Mouse (Mus musculus): ENCODE measurements around the gene Wnt7a. TPM values are rescaled to one million over a fixed set of nuclear protein-coding genes. Genes with fewer than 3 reads are reported as not detected.

Gene Wnt7a
- polyA plus RNA-seq, 1 experiment from 2014 or later, result 1.2 TPM

DNA sequence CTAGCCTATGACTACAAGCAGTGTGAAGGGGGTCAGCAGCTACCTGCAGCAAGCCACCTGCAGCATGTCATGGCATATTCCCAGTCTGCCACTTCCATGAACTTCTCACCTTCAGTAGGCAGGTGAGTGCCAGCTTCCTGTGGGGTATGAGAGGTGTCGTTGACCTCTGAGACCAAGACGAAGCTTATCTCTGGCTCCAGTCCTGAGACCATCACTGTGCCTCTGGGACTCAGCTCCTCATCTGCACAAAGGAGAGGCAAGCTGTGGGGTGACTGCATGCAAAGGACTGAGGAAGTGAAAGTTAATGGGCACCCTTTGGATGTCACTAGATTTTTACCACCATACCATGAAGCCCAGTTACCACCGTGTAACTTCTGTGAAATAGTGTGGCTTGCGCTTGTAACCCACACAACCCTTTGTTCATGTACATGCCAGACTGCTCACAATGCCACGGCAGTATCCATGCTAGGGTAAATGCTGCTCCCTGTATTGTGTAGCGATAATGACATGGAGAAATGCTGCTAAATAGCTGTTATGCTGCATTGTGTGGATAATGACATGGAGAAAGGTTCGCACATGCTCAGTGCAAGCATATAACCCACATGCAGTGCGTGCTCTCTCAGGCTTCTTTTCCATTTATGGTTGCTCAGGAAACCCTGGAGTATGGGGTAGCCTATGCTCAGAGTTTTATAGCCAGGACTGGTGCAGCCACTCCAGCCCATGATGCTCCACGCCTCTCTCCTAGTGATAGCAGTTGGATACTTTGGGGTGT, 89.0 kb downstream of the Wnt7a start:
- no peak for DNase-seq (ENCODE audit: low spot score)
- Histone ChIP-seq H3K36me3 (replicated peaks) (no peaks in the 10 kb centered on the region), H3K27ac (replicated peaks) (no peak overlapping the region), H3K9me3 (peaks cover 4% of the 10 kb centered on the region; the same call in 1 of the 2 replicates), H3K4me1 (peaks cover 6% of the 10 kb centered on the region), H3K4me3 (no peak overlapping the region), H3K27me3 (replicated peaks; ENCODE audit: low read depth, poor library complexity, severe bottlenecking) (no peaks in the 10 kb centered on the region; the same call in 1 of the 2 replicates)
- WGBS, result 92% methylated on average over 9 of the region's 9 CpGs

Other genes starting within 250 kb of the Wnt7a start
- 56.6 and 69.0 TPM in 2 replicates for gene Fbln2, start 198.9 kb downstream of the Wnt7a start, polyA plus RNA-seq (2016; fragmentation: Nextera tagmentation; extraction: Ambion mirVana)
- gene Chchd4, start 62.2 kb upstream of the Wnt7a start, polyA plus RNA-seq (2016; fragmentation: Nextera tagmentation; extraction: Ambion mirVana), result 35.3 and 38.2 TPM in 2 replicates
- gene Tmem43, start 62.3 kb upstream of the Wnt7a start, polyA plus RNA-seq (2016; fragmentation: Nextera tagmentation; extraction: Ambion mirVana), result 62.5 and 66.1 TPM in 2 replicates
- gene Xpc, start 104.5 kb upstream of the Wnt7a start, polyA plus RNA-seq (2016; fragmentation: Nextera tagmentation; extraction: Ambion mirVana), result 26.7 and 27.3 TPM in 2 replicates
- 444 and 453 TPM in 2 replicates for gene Lsm3, start 104.6 kb upstream of the Wnt7a start, polyA plus RNA-seq (2016; fragmentation: Nextera tagmentation; extraction: Ambion mirVana)

Data from embryonic facial prominence, embryonic 10.5 days (tissue).